Mouse (Mus musculus) adrenal gland, adult 18-20 months (tissue): ENCODE data around the gene Dnajc10. TPM values are rescaled to one million over a fixed set of nuclear protein-coding genes. Genes with fewer than 3 reads are reported as not detected.

Experiments
- DNase-seq, 2 experiments: peaks; one replicate each; pipeline ENCODE4 v3.0.0; 2021 to 2022; ENCODE audit warnings: low spot score in 2 of 2
- total RNA-seq, 2 experiments: library from RNA; stranded (reverse); gene quantifications; 1 replicate in 1 of 2; 2 replicates in 1 of 2; pipeline ENCODE4 v1.2.3; 2021

The Dnajc10 gene
- total RNA-seq, 2 experiments from 2014 or later = 41.1 to 46.5 TPM

DNA sequence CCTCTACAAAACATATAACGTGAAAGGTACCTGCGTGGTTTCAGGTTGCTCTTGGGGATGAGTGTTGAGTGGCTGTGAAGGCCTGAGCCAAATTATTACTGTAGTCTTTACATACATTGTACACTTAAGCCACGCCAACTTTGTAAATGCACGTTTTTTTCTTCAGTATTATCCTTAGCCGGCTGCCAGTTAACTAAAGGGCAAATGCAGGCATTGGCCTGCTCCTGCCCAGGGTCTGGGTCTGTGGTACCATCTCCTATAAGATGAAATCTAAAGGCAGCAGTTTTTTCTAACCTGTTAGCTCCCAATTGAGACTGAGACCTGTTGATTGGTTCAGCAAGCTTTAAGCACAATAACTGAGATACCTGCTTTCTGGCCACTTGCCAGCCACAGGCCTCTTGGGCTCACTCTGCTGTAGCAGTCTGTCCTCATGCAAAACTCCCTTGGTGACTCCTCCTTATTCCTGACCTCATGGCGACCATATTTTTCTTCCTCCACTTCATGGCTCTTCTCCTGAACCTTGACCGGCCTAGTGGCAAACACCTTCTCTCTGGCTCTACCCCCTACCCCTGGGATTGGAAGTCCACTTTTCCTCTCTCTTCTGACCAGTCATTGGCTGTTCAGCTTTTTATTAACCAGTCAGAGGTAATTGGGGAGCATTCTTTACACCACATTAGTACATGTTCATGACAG, 13.8 kb downstream of the Dnajc10 start:
- no peak for DNase-seq

- no peak for DNase-seq
Observed at GRCm38 (mm10) chr2:80340537-80340936, 25.3 kb downstream of the Dnajc10 start.

DNA sequence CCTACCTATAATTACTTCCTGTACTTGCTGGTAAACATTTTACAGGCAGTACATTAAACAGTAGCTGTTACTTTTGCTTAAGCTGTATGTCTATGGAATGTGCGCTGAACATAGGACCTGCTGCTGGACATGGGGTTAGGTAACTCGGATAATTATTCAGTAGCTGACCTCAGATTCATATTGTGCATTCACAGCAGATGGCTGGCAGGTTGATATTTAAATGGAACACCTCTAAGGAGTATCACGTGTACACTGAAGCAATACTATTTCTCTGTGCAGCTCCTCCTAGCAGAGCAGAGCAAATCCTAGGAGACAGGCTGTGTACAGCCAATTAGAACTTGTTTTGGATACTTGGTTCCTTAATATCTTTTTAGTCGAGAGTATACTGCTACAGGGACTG, 39.3 kb downstream of the Dnajc10 start:
- no peak for DNase-seq

DNA sequence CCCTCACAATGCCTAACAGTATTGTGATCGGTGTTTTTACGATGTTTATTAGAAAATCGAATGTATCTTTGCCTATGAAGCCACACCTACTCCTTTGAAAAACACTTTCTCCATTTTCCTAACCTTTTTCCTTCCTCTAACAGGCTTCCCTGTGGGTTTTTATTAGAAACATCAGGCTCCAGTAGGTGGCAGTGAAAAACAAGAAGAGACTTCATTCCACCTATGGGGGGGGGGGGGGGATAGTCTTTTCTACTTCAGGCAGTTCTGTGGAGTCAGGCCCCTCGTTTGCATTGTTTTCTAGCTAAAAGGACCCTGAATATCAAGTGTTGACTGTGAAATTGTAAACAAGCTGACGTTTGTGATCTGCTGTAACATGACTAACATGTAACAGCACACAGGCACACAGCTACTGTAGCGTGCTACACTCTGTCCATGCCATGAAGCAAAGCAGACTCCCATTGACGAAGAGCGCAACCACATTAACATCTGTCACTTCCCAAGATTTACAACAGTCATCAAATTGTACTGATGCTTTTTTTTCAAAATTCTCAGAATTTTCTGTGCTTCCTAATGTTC, 41.5 kb downstream of the Dnajc10 start:
- no peak for DNase-seq

GRCm38 (mm10) chr2:80371458-80371857, 56.2 kb downstream of the Dnajc10 start:
- DNase-seq = no peak

- no peak for DNase-seq
Observed at GRCm38 (mm10) chr2:80374892-80375291, 59.6 kb downstream of the Dnajc10 start.

DNA sequence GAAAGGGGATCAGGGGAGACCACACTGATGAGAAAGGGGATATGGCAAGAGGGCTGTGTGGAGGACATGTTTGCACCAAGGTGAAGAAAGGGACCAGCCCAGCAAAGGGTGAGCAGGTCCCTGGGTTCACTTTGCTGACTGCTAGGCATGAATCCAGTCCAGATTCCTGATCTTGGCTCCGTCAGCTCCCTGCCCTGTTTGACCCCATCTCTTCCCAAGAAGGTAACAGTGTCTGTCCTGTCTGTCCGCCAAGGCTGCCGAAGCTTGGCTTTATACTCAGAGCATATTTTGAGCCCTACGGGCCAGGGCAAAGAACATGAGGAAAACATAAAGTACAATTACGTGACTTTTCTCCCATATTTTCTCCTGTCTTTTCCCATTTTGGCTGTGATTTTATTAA, 64.6 kb downstream of the Dnajc10 start:
- DNase-seq = no peak

DNA sequence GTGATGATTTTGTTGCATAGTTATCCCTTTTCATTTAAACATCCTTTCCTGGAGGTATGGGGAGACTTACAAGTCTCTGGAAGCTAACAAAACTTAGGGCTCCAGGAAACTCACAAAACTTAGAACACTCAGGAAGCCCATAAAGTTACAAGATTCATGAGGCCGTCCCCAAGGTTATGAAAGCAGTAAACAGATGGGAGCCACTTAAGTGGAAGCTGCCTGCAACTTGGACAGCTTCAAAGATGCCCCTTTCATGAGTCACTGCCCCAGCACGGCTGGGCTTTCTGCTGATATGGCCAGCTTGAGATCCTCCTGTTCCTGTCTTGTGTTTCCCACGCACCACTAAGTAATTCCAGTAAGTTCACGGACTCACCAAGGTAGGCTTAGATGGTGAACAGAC, 69.2 kb downstream of the Dnajc10 start:
- DNase-seq = no peak

GRCm38 (mm10) chr2:80386255-80386654, 71.0 kb downstream of the Dnajc10 start:
- DNase-seq = no peak

DNA sequence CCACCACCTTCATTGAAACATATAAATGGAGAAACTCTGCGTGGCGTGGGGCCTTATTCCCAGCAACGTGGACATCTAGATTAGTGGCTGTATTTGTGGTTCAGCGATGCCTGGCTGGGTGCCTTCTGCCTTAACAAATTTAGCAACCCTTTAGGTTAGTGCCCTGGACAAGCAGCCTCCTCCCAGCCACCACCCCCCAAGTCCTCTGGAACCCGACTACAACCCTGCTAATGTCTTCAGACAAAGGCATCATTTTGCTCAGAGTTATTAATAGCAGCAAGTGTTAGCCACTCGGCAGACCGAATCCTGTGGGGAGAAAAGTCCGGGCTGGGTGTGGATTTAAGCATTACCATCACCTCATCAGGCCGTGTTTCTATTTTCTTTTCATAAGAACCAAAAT, 72.4 kb downstream of the Dnajc10 start:
- no peak for DNase-seq

DNA sequence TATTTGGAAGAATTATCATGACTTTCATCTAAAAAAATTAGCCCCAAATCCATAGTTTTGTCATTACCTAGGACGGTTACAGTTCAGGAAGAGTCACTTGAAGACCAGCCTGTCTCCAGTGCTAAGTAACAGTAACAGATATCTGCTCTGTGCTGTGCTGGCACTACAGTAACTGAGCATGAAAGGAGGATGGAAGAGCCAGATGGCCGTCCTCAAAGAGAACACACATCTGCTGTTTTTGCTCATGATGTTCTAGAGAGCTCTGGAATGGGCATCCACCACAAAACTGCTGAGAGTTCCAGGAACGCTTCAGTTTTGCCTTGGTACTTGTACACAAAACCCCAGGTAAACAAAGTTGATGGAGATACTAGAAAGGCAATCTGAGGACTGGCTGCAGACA, 73.1 kb downstream of the Dnajc10 start:
- no peak for DNase-seq

- DNase-seq = no peak
Observed at GRCm38 (mm10) chr2:80396057-80396456, 80.8 kb downstream of the Dnajc10 start.

DNA sequence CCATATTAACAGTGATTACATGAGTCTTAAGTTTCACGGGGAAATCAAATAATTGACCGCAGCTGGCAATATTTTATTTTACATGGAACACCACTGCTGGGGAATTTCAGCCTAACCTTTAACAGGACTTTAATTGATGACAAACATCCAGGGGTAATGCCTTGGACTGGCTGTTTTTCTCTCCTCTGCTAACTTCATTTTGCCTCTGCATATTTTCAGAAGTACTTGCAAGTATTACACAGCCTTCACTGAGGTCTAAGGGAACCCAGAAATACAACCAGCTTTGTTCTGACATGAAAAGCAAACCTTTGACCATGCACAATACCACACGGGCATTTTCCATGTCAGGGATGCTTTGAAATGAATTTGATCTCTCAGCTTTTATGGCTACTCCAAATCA, 81.6 kb downstream of the Dnajc10 start:
- DNase-seq = no peak

DNA sequence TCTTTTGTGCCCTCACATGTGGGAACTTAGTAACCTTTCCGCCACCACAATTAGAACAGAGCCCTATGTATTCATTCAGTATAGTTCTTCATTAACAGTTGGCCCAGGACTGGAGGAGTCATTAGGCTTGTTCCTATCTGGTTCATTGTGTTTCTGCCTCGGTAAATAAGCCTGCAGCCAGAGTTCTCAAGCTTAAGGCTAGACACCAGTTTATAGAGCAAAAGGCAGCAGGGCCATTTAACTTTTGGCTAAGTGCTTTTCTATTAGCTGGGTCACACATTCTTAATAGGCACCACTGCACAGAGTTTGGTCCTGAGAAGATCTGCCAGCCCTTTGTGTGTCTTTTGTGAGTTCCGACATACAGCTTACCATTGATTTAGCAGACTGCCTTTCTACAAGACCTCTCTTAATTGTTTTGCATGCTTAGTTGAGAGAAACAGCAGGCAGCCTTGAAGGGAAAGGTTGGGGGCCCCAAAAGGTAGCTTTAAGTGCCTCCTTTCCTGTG, 83.4 kb downstream of the Dnajc10 start:
- no peak for DNase-seq

Other genes with a start within 250 kb of the Dnajc10 start
- gene Pde1a, start 186.0 kb upstream of the Dnajc10 start, total RNA-seq = 10 to 100 TPM; 15.0 to 16.4 TPM
- not detected for gene Prdx6b, start 23.0 kb upstream of the Dnajc10 start, total RNA-seq
- gene Frzb, start 132.2 kb downstream of the Dnajc10 start, total RNA-seq = 100 to 1,000 TPM in 1 of 2 experiments, 1 to 10 TPM in 1; 3.9 to 181 TPM